ENCODE assay signal across 19 mouse cellular contexts in the genomic region with DNA sequence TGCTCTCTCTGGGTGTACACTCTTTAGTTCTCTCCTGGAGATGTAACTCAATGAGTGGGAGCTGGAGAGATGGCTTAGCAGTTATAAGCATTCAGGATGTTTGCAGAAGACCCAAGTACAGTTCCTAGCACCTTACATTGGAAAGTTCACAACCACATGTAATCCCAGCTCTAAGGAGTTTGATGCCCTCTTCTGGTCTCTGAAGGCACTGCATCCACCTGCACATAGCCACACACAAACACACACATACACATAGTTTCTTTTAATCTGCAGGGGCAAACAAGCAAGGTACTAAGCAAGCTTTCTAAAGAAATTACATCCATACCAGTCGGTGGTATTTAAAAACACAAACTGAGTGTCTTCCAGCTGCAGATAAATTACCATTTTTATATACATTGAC. TPM values are rescaled to one million over a fixed set of nuclear protein-coding genes. Genes with fewer than 3 reads are reported as not detected.
DNase-seq lines count a peak whose midpoint lies in the region; ATAC-seq and TF ChIP-seq lines count a peak whose summit lies in the region.
"Had no signal": no experiment of that assay in that cellular context is flagged by ENCODE, and none has a peak within 500 bp of the region (broad histone marks: within the 10 kb centered on the region; RNA-seq: fewer than 3 reads in every experiment).

No protein-coding gene starts in this region.

- no peaks in the 10 kb centered on the region for H3K27me3 ChIP-seq in intestine, postnatal 0 days (replicated peaks; ENCODE audit: control insufficient read depth, insufficient read depth, low read length)
- H3K27me3 ChIP-seq in intestine, embryonic 16.5 days (replicated peaks; ENCODE audit: control insufficient read depth, insufficient read depth, low read length): no peaks in the 10 kb centered on the region
- H3K27me3 ChIP-seq in liver, postnatal 0 days (ENCODE audit: insufficient read depth, low read length): no peaks in the 10 kb centered on the region
- H3K27me3 ChIP-seq in liver, embryonic 11.5 days (replicated peaks; ENCODE audit: control insufficient read depth, insufficient read depth, low read length): no peaks in the 10 kb centered on the region
- H3K27me3 ChIP-seq: forebrain, embryonic 12.5 days; hindbrain, embryonic 12.5 days; liver, embryonic 15.5 days had no signal

- no peak for DNase-seq in liver, postnatal 0 days
- no peak for DNase-seq in liver, embryonic 11.5 days (ENCODE audit: low spot score)
- no peak for DNase-seq in ES-E14 (ENCODE audit: low read depth, low spot score)
- DNase-seq in brain, embryonic 14.5 days (ENCODE audit: low read depth): no peak
- DNase-seq in right cerebral cortex, postnatal 14 days: no peak
- DNase-seq: cerebellum, adult 9-10 months; gastrocnemius, postnatal 36 days; heart, postnatal 14 days; kidney, postnatal 10 days; lung, postnatal 14 days; thymus, postnatal 14 days had no signal

- TF ChIP-seq POLR2A in brain, embryonic 14.5 days (IDR thresholded peaks at IDR 0.05; ENCODE audit: borderline replicate concordance, extremely low read depth, insufficient read depth, insufficient read length, poor library complexity, severe bottlenecking): no peak

- in situ Hi-C loops in ES-E14 (cut with MboI; ENCODE audit: low sequenced_read_pairs in 2 of 2, unreplicated experiment in 2 of 2): no loop called here

- no peak for TF ChIP-seq EP300 in liver, postnatal 0 days (IDR thresholded peaks at IDR 0.05; ENCODE audit: low read depth)

- no peak overlapping the region for H3K4me2 ChIP-seq in intestine, postnatal 0 days (replicated peaks; ENCODE audit: low read depth)
- H3K4me2 ChIP-seq in intestine, embryonic 16.5 days (ENCODE audit: low read depth, low read length): no peak overlapping the region
- no peak overlapping the region for H3K4me2 ChIP-seq in liver, postnatal 0 days (ENCODE audit: low read depth, low read length)
- H3K4me2 ChIP-seq in liver, embryonic 11.5 days: no peak overlapping the region
- H3K4me2 ChIP-seq: forebrain, embryonic 12.5 days; hindbrain, embryonic 12.5 days; liver, embryonic 15.5 days had no signal

- 85% methylated on average over 1 of the region's 1 CpGs for WGBS in intestine, postnatal 0 days
- WGBS in intestine, embryonic 16.5 days: 89% methylated on average over 1 of the region's 1 CpGs
- 78% methylated on average over 1 of the region's 1 CpGs for WGBS in liver, postnatal 0 days (ENCODE audit: insufficient replicate concordance)
- WGBS in liver, embryonic 11.5 days: 91% methylated on average over 1 of the region's 1 CpGs

- ATAC-seq in intestine, postnatal 0 days: no peak
- no peak for ATAC-seq in intestine, embryonic 16.5 days
- no peak for ATAC-seq in liver, postnatal 0 days
- ATAC-seq in liver, embryonic 11.5 days (replicated peaks; ENCODE audit: low FRiP score): no peak

- H3K27ac ChIP-seq in intestine, postnatal 0 days (ENCODE audit: low read depth, low read length): no peak overlapping the region
- H3K27ac ChIP-seq in intestine, embryonic 16.5 days (ENCODE audit: low read length): no peak overlapping the region
- H3K27ac ChIP-seq in liver, postnatal 0 days (ENCODE audit: low read depth): no peak overlapping the region
- H3K27ac ChIP-seq in liver, embryonic 11.5 days (ENCODE audit: low read depth, low read length): no peak overlapping the region
- H3K27ac ChIP-seq in ES-E14 (ENCODE audit: insufficient read depth, low read depth, low read length, poor library complexity, severe bottlenecking): no peak overlapping the region
- H3K27ac ChIP-seq: forebrain, embryonic 12.5 days; heart, embryonic 10.5 days; hindbrain, embryonic 12.5 days; limb, embryonic 10.5 days; liver, embryonic 15.5 days had no signal

- no peaks in the 10 kb centered on the region for H3K4me1 ChIP-seq in intestine, postnatal 0 days (replicated peaks; ENCODE audit: control insufficient read depth, insufficient read depth, low read length)
- peaks cover 15% of the 10 kb centered on the region; the same call in 1 of the 2 replicates for H3K4me1 ChIP-seq in intestine, embryonic 16.5 days (ENCODE audit: control insufficient read depth, insufficient read depth, low read length)
- H3K4me1 ChIP-seq in liver, postnatal 0 days (ENCODE audit: insufficient read depth): no peaks in the 10 kb centered on the region
- H3K4me1 ChIP-seq in liver, embryonic 11.5 days (replicated peaks; ENCODE audit: control insufficient read depth, insufficient read depth, low read length): no peaks in the 10 kb centered on the region
- H3K4me1 ChIP-seq in ES-E14 (ENCODE audit: control insufficient read depth in 2 of 2, insufficient read depth in 2 of 2, low read length in 2 of 2, poor library complexity in 1 of 2): no peaks in the 10 kb centered on the region
- H3K4me1 ChIP-seq: forebrain, embryonic 12.5 days; hindbrain, embryonic 12.5 days; limb, embryonic 10.5 days; liver, embryonic 15.5 days had no signal

- no peak overlapping the region for H3K4me3 ChIP-seq in intestine, postnatal 0 days (ENCODE audit: low read depth, low read length)
- no peak overlapping the region for H3K4me3 ChIP-seq in intestine, embryonic 16.5 days (ENCODE audit: low read length)
- no peak overlapping the region for H3K4me3 ChIP-seq in liver, postnatal 0 days (ENCODE audit: low read depth, low read length)
- H3K4me3 ChIP-seq in liver, embryonic 11.5 days (ENCODE audit: low read depth, low read length): no peak overlapping the region
- H3K4me3 ChIP-seq in ES-E14 (ENCODE audit: insufficient read depth in 1 of 2, low read depth in 1 of 2, low read length in 2 of 2, poor library complexity in 1 of 2, severe bottlenecking in 1 of 2): no peak overlapping the region
- H3K4me3 ChIP-seq: forebrain, embryonic 12.5 days; heart, embryonic 10.5 days; hindbrain, embryonic 12.5 days; limb, embryonic 10.5 days; liver, embryonic 15.5 days had no signal

- H3K36me3 ChIP-seq in intestine, postnatal 0 days (ENCODE audit: control insufficient read depth, insufficient read depth): no peaks in the 10 kb centered on the region
- H3K36me3 ChIP-seq in intestine, embryonic 16.5 days (ENCODE audit: control insufficient read depth, insufficient read depth, low read length): no peaks in the 10 kb centered on the region
- H3K36me3 ChIP-seq in liver, postnatal 0 days (replicated peaks; ENCODE audit: insufficient read depth, low read length): no peaks in the 10 kb centered on the region
- H3K36me3 ChIP-seq in liver, embryonic 11.5 days (ENCODE audit: control insufficient read depth, insufficient read depth, low read length): no peaks in the 10 kb centered on the region
- no peaks in the 10 kb centered on the region for H3K36me3 ChIP-seq in ES-E14 (ENCODE audit: control insufficient read depth, insufficient read depth, low read length, poor library complexity, severe bottlenecking)
- H3K36me3 ChIP-seq: forebrain, embryonic 12.5 days; G1E; heart, embryonic 10.5 days; hindbrain, embryonic 12.5 days; limb, embryonic 10.5 days; liver, embryonic 15.5 days had no signal

- 0 out of 2 replicates have a peak, but pooled peaks cover 3% of the 10 kb centered on the region for H3K9me3 ChIP-seq in intestine, postnatal 0 days (ENCODE audit: control insufficient read depth)
- H3K9me3 ChIP-seq in intestine, embryonic 16.5 days (ENCODE audit: control insufficient read depth, low read length): 0 out of 2 replicates have a peak, but pooled peaks cover 8% of the 10 kb centered on the region
- no peaks in the 10 kb centered on the region for H3K9me3 ChIP-seq in liver, postnatal 0 days (ENCODE audit: low read length)
- H3K9me3 ChIP-seq in liver, embryonic 11.5 days (ENCODE audit: control insufficient read depth, low read length): peaks cover 4% of the 10 kb centered on the region; the same call in 1 of the 2 replicates
- no peaks in the 10 kb centered on the region for H3K9me3 ChIP-seq in ES-E14 (ENCODE audit: control insufficient read depth, insufficient read depth, low read depth, low read length)
- H3K9me3 ChIP-seq: forebrain, embryonic 12.5 days; heart, embryonic 10.5 days; hindbrain, embryonic 12.5 days; limb, embryonic 10.5 days; liver, embryonic 15.5 days had no signal

- peak; percentile 56 for TF ChIP-seq CTCF in intestine, postnatal 0 days (IDR thresholded peaks at IDR 0.05; ENCODE audit: low read depth)
- TF ChIP-seq CTCF in liver, postnatal 0 days (IDR thresholded peaks at IDR 0.05; ENCODE audit: low read depth): peak; percentile 23
- peak; percentile 10; the same call in 1 of the 2 replicates for TF ChIP-seq CTCF in brain, embryonic 14.5 days (IDR thresholded peaks at IDR 0.05; ENCODE audit: borderline replicate concordance, extremely low read depth, insufficient read depth, insufficient read length)

- no peak overlapping the region for H3K9ac ChIP-seq in intestine, postnatal 0 days (ENCODE audit: low read depth, low read length)
- H3K9ac ChIP-seq in intestine, embryonic 16.5 days (ENCODE audit: low read depth, low read length): no peak overlapping the region
- H3K9ac ChIP-seq in liver, postnatal 0 days (replicated peaks): no peak overlapping the region
- H3K9ac ChIP-seq in liver, embryonic 11.5 days (ENCODE audit: low read depth, low read length): no peak overlapping the region
- no peak overlapping the region for H3K9ac ChIP-seq in ES-E14 (ENCODE audit: insufficient read depth, low read depth, low read length, poor library complexity, severe bottlenecking)
- H3K9ac ChIP-seq: forebrain, embryonic 12.5 days; hindbrain, embryonic 12.5 days; liver, embryonic 15.5 days had no signal

TF ChIP-seq in ES-E14, 5 proteins besides CTCF, POLR2A, EP300 and RAD21:
- no peak for TF ChIP-seq HCFC1 (IDR thresholded peaks at IDR 0.05; ENCODE audit: borderline replicate concordance, insufficient read depth, low read length)
- TF ChIP-seq ZC3H11A (IDR thresholded peaks at IDR 0.05; ENCODE audit: borderline replicate concordance, low read depth, low read length): peak; percentile 70; the same call in 1 of the 2 replicates
- no peak for TF ChIP-seq MAFK (IDR thresholded peaks at IDR 0.05; ENCODE audit: insufficient read depth, low read depth, low read length)
TF ChIP-seq in ES-E14: peak in this region for 1.

RNA-seq across cellular contexts. Expression of gene Sh3bp4, which starts 12.2 kb away (rescaled TPM):
- polyA plus RNA-seq in intestine, postnatal 0 days (2015; fragmentation: Nextera tagmentation; extraction: Ambion mirVana): 6.1 and 6.2 TPM in 2 replicates
- 13.5 and 14.2 TPM in 2 replicates for polyA plus RNA-seq in intestine, embryonic 16.5 days (2015; fragmentation: Nextera tagmentation; extraction: Ambion mirVana)
- 0.60 and 0.70 TPM in 2 replicates for polyA plus RNA-seq in liver, postnatal 0 days (2015; fragmentation: Nextera tagmentation; extraction: Ambion mirVana)
- 4.4 and 4.7 TPM in 2 replicates for polyA plus RNA-seq in liver, embryonic 11.5 days (2014; fragmentation: Nextera tagmentation; extraction: Ambion mirVana)
- 10.0 and 12.0 TPM in 2 replicates for total RNA-seq in ES-E14 (2012; rRNA removed)
- polyA plus RNA-seq in brain, embryonic 14.5 days (2012; rRNA removed): 20.3 TPM in 2 replicates
- total RNA-seq: G1E had no signal
- polyA plus RNA-seq: G1E had no signal
